Mouse (Mus musculus) heart, postnatal 0 days (tissue): Measurements from ENCODE around the gene Fastkd2.

Experiments used
- CTCF ChIP-seq: IDR thresholded peaks from 2 replicates; pipeline ENCODE4 v1.5.1; 2016; ENCODE audit warnings: antibody characterized with exemption, control low read depth, low read depth
- EP300 ChIP-seq: IDR thresholded peaks from 2 replicates; pipeline ENCODE4 v1.6.1; 2016; ENCODE audit warnings: antibody characterized with exemption, low read depth

DNA sequence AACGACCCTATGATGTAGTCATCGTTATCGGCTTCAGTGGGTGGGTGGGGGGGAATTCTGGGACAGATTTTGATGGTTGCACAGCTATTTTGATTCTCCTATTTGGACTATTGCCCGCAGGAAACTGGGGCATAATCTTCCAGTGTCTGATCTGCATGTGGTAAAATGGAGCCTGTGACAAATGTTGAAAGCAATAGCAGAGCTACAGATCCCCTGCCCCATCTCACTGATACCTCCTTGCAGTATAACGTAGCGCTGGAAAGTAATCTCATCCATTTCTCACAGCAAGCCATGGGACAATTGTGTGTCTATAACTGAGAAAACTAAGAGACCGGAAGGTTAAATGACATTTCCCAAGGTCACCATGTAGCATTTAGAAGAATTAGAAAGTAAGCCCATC is 34.0 kb downstream of the Fastkd2 start:
- no peak for TF ChIP-seq CTCF
- no peak for TF ChIP-seq EP300
